Mouse (Mus musculus) embryo, embryonic 11.5 days (tissue): ENCODE results near the gene Trim33.
A peak's percentile ranks its signal among the peaks of the same experiment; 100 is the strongest.

Experiments used
- DNase-seq: peaks from one replicate; pipeline ENCODE4 v3.0.0-alpha.2; 2012; ENCODE audit warnings: low read depth, low spot score

Gene Trim33

GRCm38 (mm10) chr3:103279182-103280149 lies at the start of gene Trim33:
TSS of gene Trim33 (plus strand) at chr3:103279293.
- DNase-seq: peak; percentile 94

GRCm38 (mm10) chr3:103232398-103232797 lies 46.7 kb upstream of the Trim33 start:
- no peak for DNase-seq

DNA sequence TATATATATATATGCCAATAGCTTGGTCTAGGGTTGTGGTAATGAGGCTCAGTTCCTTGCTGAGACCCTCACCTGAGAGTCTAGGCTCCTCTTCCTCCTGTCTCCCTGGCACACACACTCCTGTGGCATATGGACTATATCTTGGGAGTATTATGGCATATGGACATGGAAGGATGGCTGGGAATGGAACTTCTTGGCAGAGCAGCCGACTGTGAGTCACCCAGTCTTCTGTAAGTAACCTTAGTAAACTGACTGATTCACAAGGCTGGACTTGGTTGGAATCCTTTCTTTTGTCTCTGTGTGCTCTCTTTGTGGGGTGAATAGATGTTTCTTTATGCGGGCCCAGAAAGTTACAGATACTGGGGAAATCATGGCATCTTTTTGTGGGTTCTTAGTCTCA lies 37.6 kb upstream of the Trim33 start:
- DNase-seq: no peak

GRCm38 (mm10) chr3:103242156-103242555 lies 36.9 kb upstream of the Trim33 start:
- DNase-seq: no peak

DNA sequence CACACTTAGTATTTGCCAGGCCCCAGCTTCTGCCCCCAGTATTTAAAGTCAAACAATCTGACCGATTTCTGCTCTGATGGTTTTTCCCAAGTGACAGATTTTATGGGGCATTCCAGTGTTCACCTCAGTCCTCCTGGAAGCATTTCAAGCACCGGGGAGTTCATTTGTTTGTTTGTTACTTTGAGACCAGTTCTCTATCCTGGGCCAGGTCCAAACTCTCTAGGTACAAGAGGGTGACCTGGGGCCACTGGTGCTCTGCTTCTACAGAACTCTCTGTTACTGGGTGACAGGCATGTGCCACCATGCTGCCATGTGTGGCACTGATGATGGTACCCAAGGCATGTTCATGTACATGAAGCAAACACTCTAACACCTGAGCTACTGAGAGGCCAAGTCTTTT lies 35.6 kb upstream of the Trim33 start:
- DNase-seq: no peak

DNA sequence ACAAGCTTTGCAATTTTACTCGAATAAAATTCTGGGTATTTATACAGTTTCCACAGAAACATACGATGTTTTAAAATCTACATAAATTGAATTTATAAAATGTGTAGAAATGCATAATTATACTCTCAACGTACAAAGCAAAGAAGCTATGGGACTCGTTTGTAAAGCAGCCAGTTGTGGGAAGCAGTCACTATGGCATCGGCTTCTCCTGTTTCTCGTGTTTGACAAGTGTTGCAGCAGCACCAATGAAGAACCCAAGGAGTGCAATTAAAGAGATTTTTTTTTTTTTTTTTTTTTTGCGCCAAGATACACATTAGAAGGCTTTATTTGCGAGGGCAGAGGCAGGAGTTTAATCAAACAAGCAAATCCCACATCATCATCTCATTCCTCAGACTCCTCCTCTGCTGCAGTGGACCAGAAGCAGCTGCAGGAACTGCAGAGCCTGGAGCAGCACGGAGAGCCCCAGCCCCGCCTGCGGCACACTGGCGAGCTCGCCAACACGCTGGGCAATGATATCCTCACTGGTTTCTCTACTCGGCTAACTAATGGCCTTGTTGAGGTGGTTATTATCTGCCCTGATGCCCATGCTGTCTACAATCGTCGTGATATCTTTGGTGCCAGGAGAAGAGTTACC lies 32.3 kb upstream of the Trim33 start:
- no peak for DNase-seq

DNA sequence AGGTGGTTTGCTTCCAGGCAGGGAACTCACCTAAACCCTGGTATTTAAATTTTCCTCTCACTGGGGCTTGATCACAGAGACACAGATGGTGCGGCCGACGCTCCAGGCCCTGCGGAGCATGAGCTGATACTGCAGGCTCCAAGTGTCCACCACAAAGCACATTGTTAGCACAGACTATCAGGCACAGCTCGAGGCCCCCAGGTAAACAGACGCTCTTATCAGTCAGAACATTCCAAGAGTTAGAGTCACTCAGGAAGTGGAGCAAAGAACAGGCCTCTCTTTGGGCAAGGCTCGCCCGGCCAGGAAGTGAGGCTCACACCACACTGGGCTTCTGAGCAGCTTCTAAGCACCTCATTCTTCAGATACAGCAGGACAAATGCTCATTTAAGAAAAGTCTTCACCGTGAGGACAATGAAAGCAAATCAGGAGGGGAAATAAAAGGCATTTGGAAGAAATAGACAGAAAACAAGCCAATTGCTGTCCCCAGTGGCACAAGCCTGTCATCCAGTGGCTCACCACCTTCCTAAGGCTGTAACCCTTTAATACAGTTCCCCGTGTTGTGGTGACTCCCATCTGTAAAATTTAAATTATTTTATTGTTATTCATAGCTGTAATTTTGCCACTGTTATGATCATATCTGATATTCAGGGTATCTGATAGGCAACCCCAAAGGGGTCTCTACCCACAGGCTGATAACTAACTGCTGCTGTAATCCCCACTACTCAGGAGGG lies 22.8 kb upstream of the Trim33 start:
- no peak for DNase-seq

DNA sequence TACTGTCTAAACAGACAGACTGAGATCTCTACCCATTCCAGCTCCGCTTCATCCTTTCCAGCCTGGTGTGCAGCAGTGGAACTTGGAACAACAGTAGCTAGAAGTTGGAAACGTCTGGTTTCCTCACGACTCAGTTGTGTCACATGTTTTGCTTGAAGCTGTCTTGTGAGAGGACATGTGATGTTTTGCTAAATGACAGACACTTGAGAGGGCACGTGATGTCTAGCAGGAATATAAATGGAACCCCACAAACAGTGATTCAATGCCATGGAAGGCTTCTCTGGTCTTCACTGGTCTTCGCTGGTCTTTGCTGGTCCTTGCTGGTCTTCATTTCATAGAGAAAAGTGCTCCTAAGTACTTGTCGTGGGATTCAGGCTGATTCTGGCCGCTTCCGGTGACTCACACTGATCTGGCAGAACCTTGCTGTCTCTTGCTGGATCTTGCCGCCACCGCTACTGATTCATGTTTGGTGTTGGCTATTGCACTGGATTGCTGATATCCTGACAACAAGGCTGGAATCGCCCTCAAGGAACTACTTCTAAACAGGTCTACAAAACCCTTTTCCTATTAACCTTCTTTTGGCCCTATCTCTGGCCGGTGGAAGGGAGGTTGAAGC lies 16.2 kb upstream of the Trim33 start:
- no peak for DNase-seq

DNA sequence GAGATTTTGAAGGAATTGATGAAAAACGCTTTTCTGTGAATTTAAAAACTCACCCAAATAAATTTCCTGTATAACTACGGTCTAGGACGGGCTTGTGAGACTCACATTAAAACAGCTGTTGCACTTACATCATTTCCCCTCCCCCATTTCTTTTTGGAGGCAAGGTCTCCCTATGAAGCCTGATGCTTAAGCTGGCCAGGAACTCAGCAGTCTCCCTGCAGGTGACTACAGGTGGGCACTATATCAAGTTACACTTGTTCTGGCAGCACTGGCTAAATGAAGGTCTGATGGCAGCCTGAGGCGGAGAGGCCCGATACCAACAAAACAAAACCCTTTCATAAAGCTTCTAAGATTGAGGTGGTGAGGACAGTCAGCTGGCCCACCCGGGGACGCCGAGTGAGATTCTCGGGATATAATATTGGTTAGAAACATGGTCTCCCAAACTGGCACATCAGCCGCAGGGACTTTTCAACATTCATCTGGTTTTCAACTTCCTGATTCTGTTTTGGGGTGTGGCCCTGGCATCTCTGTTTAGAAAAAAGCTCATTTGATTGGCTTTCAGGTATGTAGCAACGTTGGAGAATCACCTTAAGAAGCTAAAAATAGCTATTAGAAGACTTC lies 422 bp upstream of the Trim33 start:
- no peak for DNase-seq

- DNase-seq: peak; percentile 20
These were observed 1.2 kb downstream of the Trim33 start for GRCm38 (mm10) chr3:103280241-103280761.

GRCm38 (mm10) chr3:103280875-103281274 lies 1.8 kb downstream of the Trim33 start:
- no peak for DNase-seq

GRCm38 (mm10) chr3:103288761-103289160 lies 9.7 kb downstream of the Trim33 start:
- DNase-seq: no peak

DNA sequence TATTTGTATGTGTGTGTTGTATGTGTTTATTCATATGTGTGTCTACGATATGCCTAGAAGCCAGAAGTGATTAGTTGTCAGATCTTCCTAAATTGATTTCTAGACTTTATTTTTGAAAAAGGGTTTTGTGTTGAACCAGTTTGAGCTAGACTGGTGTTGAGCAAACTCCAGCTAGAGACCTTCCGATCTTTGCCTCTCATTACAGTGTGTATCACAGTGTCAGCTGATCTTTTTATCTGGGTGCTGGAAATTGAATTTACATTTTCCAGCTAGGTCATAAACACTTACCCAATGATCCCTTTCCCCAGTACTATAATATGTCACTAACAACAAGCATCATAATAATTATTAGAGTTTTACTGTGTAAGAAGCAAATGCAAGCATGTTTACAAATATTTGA lies 12.0 kb downstream of the Trim33 start:
- no peak for DNase-seq

- no peak for DNase-seq
These were observed 26.4 kb downstream of the Trim33 start for GRCm38 (mm10) chr3:103305411-103305982.

GRCm38 (mm10) chr3:103309252-103309651 lies 30.2 kb downstream of the Trim33 start:
- no peak for DNase-seq

GRCm38 (mm10) chr3:103309750-103310149 lies 30.7 kb downstream of the Trim33 start:
- no peak for DNase-seq

- no peak for DNase-seq
These were observed 35.2 kb downstream of the Trim33 start for GRCm38 (mm10) chr3:103314291-103314690.

- no peak for DNase-seq
These were observed 56.3 kb downstream of the Trim33 start for GRCm38 (mm10) chr3:103335371-103335770.

DNA sequence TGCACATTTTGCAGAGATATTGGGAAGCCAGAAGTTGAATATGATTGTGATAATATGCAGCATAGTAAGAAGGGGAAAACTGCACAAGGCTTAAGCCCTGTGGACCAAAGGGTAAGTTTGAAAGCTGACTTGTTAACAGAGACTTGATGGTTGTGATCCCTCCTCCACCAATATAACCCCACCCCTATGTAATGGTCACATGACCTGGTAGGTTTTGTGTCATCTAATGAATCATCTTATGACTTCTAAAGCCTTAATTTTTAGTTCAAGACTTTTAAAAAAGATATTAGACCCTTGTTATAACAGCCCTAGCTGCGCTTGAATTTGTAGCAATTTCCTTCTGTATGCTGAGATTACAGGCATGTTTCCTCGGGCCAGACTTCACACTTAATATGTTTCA lies 67.6 kb downstream of the Trim33 start:
- DNase-seq: no peak

DNA sequence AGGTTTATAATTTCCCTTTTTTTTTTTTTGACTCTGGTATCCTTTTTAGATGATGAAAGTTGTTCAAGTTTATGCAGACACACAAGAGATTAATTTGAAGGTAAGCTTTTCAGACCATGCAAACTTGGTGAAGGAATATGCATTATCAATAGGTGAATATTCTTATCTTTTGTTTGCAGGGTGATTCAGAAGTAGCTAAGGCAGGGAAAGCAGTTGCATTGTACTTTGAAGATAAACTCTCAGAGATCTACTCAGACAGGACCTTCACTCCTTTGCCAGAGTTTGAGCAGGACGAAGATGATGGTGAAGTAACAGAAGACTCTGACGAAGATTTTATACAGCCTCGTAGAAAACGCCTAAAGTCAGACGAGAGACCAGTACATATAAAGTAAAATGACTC lies 74.4 kb downstream of the Trim33 start:
- DNase-seq: no peak

- no peak for DNase-seq
These were observed 74.9 kb downstream of the Trim33 start for GRCm38 (mm10) chr3:103354041-103354440.
